Mouse (Mus musculus) naive thymus-derived CD4-positive, alpha-beta T cell, adult 5 months (primary cell): Measurements from ENCODE around the gene Gcc2. TPM values are rescaled to one million over a fixed set of nuclear protein-coding genes. Genes with fewer than 3 reads are reported as not detected.

Experiments used
- polyA plus RNA-seq: library from polyadenylated mRNA; unstranded; fragments of 100-300 nt; shearing (Covaris generic); gene quantifications from one replicate; pipeline ENCODE4 v1.2.1, GENCODE M21; 2017

The Gcc2 gene
- polyA plus RNA-seq = 62.1 TPM

GRCm38 (mm10) chr10:58255213-58255892 is at the start of gene Gcc2:
TSS of gene Gcc2 (plus strand) at chr10:58255497.

DNA sequence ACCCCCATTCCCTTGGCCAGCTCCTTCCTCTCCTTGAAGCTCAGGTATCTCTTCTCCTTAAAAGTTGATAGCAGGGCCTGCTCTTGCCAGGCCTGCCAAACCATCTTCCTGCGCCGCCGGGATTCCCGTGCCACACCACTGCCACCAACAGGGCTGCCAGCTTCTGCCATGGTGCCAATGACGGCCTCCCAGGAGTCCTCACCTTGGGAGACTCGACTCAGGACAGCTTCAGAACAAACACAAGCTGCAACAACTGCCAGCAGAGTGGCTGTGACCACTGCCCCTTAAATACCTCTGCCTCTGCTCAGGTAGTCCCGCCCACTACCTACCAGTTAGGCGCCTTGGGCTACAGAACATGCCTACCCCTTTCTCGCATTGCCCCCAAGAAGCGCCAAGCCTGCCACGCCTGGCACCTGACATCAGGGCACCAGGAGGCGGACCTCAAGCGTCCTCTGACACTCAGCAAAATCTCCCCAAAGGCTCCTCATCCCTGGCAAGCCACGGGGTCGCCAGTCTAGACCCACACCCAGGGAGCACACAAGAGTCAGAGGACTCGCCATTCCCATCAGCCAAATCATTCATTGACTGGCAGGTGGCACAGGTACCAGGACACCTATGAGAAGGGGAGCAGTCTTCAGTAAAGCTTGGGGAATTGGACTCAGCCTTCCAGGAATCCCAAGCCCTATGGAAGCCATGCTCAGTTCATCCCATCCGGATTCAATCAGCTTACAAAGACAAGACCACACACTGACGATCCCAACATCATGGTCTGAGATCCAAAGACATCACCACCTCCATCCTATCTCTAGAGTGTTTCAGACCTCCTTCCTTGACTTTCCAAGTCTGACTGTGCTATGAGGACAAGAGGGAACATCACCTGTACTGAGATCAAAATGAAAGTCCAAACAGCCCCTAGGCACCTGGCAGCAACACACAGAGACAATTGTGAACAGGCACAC is 30.2 kb upstream of the Gcc2 start, which contains the start of gene AW822073:
Gene AW822073, minus strand, starts transcription at position 104 of the 959 bp plus-strand sequence.

DNA sequence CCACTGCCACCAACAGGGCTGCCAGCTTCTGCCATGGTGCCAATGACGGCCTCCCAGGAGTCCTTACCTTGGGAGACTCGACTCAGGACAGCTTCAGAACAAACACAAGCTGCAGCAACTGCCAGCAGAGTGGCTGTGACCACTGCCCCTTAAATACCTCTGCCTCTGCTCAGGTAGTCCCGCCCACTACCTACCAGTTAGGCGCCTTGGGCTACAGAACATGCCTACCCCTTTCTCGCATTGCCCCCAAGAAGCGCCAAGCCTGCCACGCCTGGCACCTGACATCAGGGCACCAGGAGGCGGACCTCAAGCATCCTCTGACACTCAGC is 22.7 kb upstream of the Gcc2 start, which contains the start of gene Duxf3:
Gene Duxf3, minus strand, starts transcription at position 35 of the 329 bp plus-strand sequence.

GRCm38 (mm10) chr10:58236613-58237012 is 18.7 kb upstream of the Gcc2 start, which contains the start of gene Gm4981:
TSS of gene Gm4981 (minus strand) at chr10:58236701.

GRCm38 (mm10) chr10:58323028-58323991 is 68.0 kb downstream of the Gcc2 start, which contains the start of gene Lims1:
TSS of gene Lims1 (plus strand) at chr10:58323466.

Other genes with a start within 250 kb of the Gcc2 start
- not detected for gene AW822073, start 30.6 kb upstream of the Gcc2 start, polyA plus RNA-seq
- 0.41 TPM for gene Duxf3, start 22.8 kb upstream of the Gcc2 start, polyA plus RNA-seq
- gene Gm4981, start 18.8 kb upstream of the Gcc2 start, polyA plus RNA-seq = not detected
- 104 TPM for gene Lims1, start 68.0 kb downstream of the Gcc2 start, polyA plus RNA-seq
- 84.0 TPM for gene Ranbp2, start 191.4 kb downstream of the Gcc2 start, polyA plus RNA-seq
- gene Ccdc138, start 242.5 kb downstream of the Gcc2 start, polyA plus RNA-seq = 1.7 TPM